Mouse (Mus musculus) cerebellum, postnatal 25 days (tissue): ENCODE data around the gene Vwf.
A peak's percentile ranks its signal among the peaks of the same experiment; 100 is the strongest.

Experiments used
- DNase-seq, 2 experiments: peaks; one replicate each; pipeline ENCODE4 v3.0.0; 2021; ENCODE audit warnings: mixed read lengths in 2 of 2

The Vwf gene

GRCm38 (mm10) chr6:125546474-125546873 lies at the start of gene Vwf:
Vwf (plus strand) TSS chr6:125546774.
- DNase-seq: no peak

GRCm38 (mm10) chr6:125498062-125498461 lies 48.5 kb upstream of the Vwf start:
- DNase-seq: no peak

GRCm38 (mm10) chr6:125503186-125503802 lies 43.3 kb upstream of the Vwf start:
- DNase-seq: no peak

- no peak for DNase-seq
Observed at GRCm38 (mm10) chr6:125504622-125505355, 41.8 kb upstream of the Vwf start.

GRCm38 (mm10) chr6:125506427-125506826 lies 40.1 kb upstream of the Vwf start:
- no peak for DNase-seq

- no peak for DNase-seq
Observed at GRCm38 (mm10) chr6:125509783-125510182, 36.8 kb upstream of the Vwf start.

GRCm38 (mm10) chr6:125510645-125511044 lies 35.9 kb upstream of the Vwf start:
- no peak for DNase-seq

GRCm38 (mm10) chr6:125511196-125511595 lies 35.4 kb upstream of the Vwf start:
- no peak for DNase-seq

- DNase-seq: no peak
Observed at GRCm38 (mm10) chr6:125512950-125513596, 33.5 kb upstream of the Vwf start.

- no peak for DNase-seq
Observed at GRCm38 (mm10) chr6:125515503-125516315, 30.9 kb upstream of the Vwf start.

GRCm38 (mm10) chr6:125521558-125522193 lies 24.9 kb upstream of the Vwf start:
- no peak for DNase-seq

- no peak for DNase-seq
Observed at GRCm38 (mm10) chr6:125524027-125524426, 22.5 kb upstream of the Vwf start.

GRCm38 (mm10) chr6:125526066-125526465 lies 20.5 kb upstream of the Vwf start:
- DNase-seq: no peak

GRCm38 (mm10) chr6:125528614-125529200 lies 17.9 kb upstream of the Vwf start:
- no peak for DNase-seq

- peak in 1 of 2 experiments; percentile 6 for DNase-seq
Observed at GRCm38 (mm10) chr6:125529479-125529878, 17.1 kb upstream of the Vwf start.

GRCm38 (mm10) chr6:125533104-125533650 lies 13.4 kb upstream of the Vwf start:
- no peak for DNase-seq

GRCm38 (mm10) chr6:125534990-125535389 lies 11.6 kb upstream of the Vwf start:
- no peak for DNase-seq

- DNase-seq: no peak
Observed at GRCm38 (mm10) chr6:125538469-125538868, 8.1 kb upstream of the Vwf start.

- no peak for DNase-seq
Observed at GRCm38 (mm10) chr6:125539423-125539822, 7.2 kb upstream of the Vwf start.

GRCm38 (mm10) chr6:125540199-125540598 lies 6.4 kb upstream of the Vwf start:
- DNase-seq: no peak

GRCm38 (mm10) chr6:125540826-125541225 lies 5.7 kb upstream of the Vwf start:
- DNase-seq: no peak

- no peak for DNase-seq
Observed at GRCm38 (mm10) chr6:125541296-125541695, 5.3 kb upstream of the Vwf start.
